Mouse (Mus musculus): ENCODE measurements around the gene Plin3. TPM values are rescaled to one million over a fixed set of nuclear protein-coding genes. Genes with fewer than 3 reads are reported as not detected.

Plin3 gene
- polyA plus RNA-seq, 1 experiment = 43.1 TPM

DNA sequence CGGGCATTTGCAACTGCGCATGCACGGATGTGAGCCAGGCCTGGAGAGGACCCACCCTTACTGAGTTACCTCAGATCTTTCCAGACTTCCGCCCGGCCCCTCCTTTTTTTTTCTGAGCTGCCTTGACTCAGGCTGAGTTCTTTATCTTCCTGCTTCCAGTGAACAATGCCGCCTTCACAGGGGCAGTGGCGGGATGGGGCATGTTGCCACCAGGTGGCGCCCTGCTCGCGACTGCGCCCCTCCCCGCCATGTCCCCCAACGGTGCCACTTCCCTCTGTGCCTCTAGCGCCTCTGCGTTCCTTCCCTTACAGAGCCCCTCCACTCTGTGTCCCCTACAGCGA, 1.5 kb downstream of the Plin3 start:
- Histone ChIP-seq H3K27me3 (replicated peaks; ENCODE audit: control insufficient read depth, insufficient read depth, low read length) (no peaks in the 10 kb centered on the region), H3K27ac (ENCODE audit: insufficient read depth, low read depth, low read length) (peak overlapping the region; percentile 87), H3K4me3 (ENCODE audit: insufficient read depth, low read depth, low read length) (peak overlapping the region; percentile 33), H3K36me3 (ENCODE audit: control insufficient read depth, insufficient read depth, low read length) (no peaks in the 10 kb centered on the region), H3K4me1 (ENCODE audit: control insufficient read depth, insufficient read depth, low read length) (peaks cover 19% of the 10 kb centered on the region)
- 1% methylated on average over 16 of the region's 16 CpGs for WGBS
- no peak for TF ChIP-seq POLR2A (IDR thresholded peaks at IDR 0.05; ENCODE audit: low read depth, low read length)
- TF ChIP-seq CTCF (conservative IDR thresholded peaks at IDR 0.05; ENCODE audit: insufficient read depth, insufficient read length, low read depth, low read length) = peak; percentile 82
- peak; percentile 95 for DNase-seq

GRCm38 (mm10) chr17:56290388-56291170, 2.1 kb downstream of the Plin3 start:
- peak overlapping the region; percentile 50 for H3K4me3 ChIP-seq (ENCODE audit: insufficient read depth, low read depth, low read length)
- WGBS = 6% methylated on average over 17 of the region's 17 CpGs
- DNase-seq = peak; percentile 98
- H3K4me1 ChIP-seq (ENCODE audit: control insufficient read depth, insufficient read depth, low read length) = peaks cover 19% of the 10 kb centered on the region
- TF ChIP-seq CTCF (conservative IDR thresholded peaks at IDR 0.05; ENCODE audit: insufficient read depth, insufficient read length, low read depth, low read length) (no peak), POLR2A (IDR thresholded peaks at IDR 0.05; ENCODE audit: low read depth, low read length) (peak; percentile 30)
- peak overlapping the region; percentile 78 for H3K27ac ChIP-seq (ENCODE audit: insufficient read depth, low read depth, low read length)
- no peaks in the 10 kb centered on the region for H3K36me3 ChIP-seq (ENCODE audit: control insufficient read depth, insufficient read depth, low read length)
- no peaks in the 10 kb centered on the region for H3K27me3 ChIP-seq (replicated peaks; ENCODE audit: control insufficient read depth, insufficient read depth, low read length)

- H3K4me3 ChIP-seq (ENCODE audit: insufficient read depth, low read depth, low read length) = peak overlapping the region; percentile 50
- peaks cover 19% of the 10 kb centered on the region for H3K4me1 ChIP-seq (ENCODE audit: control insufficient read depth, insufficient read depth, low read length)
- H3K27me3 ChIP-seq (replicated peaks; ENCODE audit: control insufficient read depth, insufficient read depth, low read length) = no peaks in the 10 kb centered on the region
- TF ChIP-seq POLR2A (IDR thresholded peaks at IDR 0.05; ENCODE audit: low read depth, low read length) = no peak
- TF ChIP-seq CTCF (conservative IDR thresholded peaks at IDR 0.05; ENCODE audit: insufficient read depth, insufficient read length, low read depth, low read length) = no peak
- peak overlapping the region; percentile 33 for H3K27ac ChIP-seq (ENCODE audit: insufficient read depth, low read depth, low read length)
- no peaks in the 10 kb centered on the region for H3K36me3 ChIP-seq (ENCODE audit: control insufficient read depth, insufficient read depth, low read length)
- 8% methylated on average over 23 of the region's 23 CpGs for WGBS
- peak; percentile 77 for DNase-seq
Measured at GRCm38 (mm10) chr17:56289371-56290331, 3.0 kb downstream of the Plin3 start.

DNA sequence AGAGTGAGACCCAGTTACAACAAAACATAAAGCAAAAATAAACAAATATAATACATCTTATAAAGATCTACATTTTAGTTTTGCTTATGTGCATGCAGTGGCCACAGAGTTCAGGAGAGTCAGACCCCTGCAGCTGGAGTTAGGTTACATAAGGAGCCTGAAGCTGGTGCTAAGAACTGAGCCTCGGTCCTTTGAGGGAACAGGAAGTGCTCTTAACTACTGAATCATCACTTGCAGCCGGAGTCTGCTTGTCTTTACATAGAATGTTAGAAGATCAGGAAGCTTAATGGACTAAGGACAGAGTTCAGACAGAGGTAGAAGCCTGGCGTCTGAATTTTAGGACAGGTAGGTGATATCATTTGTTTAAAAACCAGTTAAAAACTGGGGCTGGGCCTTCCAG, 3.8 kb downstream of the Plin3 start:
- no peak for TF ChIP-seq POLR2A (IDR thresholded peaks at IDR 0.05; ENCODE audit: low read depth, low read length)
- TF ChIP-seq CTCF (conservative IDR thresholded peaks at IDR 0.05; ENCODE audit: insufficient read depth, insufficient read length, low read depth, low read length) = no peak
- H3K4me1 ChIP-seq (ENCODE audit: control insufficient read depth, insufficient read depth, low read length) = peaks cover 19% of the 10 kb centered on the region
- peak overlapping the region; percentile 50; the same call in 1 of the 2 replicates for H3K4me3 ChIP-seq (ENCODE audit: insufficient read depth, low read depth, low read length)
- no peak for DNase-seq
- H3K27ac ChIP-seq (ENCODE audit: insufficient read depth, low read depth, low read length) = peak overlapping the region; percentile 33; the same call in 1 of the 2 replicates
- H3K36me3 ChIP-seq (ENCODE audit: control insufficient read depth, insufficient read depth, low read length) = no peaks in the 10 kb centered on the region
- WGBS = 33% methylated on average over 3 of the region's 3 CpGs
- no peaks in the 10 kb centered on the region for H3K27me3 ChIP-seq (replicated peaks; ENCODE audit: control insufficient read depth, insufficient read depth, low read length)

DNA sequence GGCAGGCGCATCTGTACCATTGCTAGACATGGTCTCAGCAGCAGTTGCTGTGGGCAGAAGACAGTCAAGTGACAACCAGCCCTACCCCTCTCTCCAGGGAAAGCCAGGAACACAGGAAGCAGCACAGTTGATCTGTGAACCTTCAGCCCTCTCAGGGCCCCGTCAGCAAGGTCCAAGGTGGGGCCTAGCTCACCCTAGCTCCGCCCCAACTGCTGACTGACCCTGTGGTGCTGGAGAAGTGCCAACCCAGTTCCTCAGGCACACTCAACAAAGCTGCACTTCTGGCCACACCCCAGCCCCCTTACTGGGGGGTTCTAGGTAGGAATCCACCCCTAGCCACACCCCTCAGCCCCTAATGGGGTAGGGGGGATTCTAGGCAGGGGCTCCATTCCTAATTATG, 4.8 kb downstream of the Plin3 start:
- Histone ChIP-seq H3K27me3 (replicated peaks; ENCODE audit: control insufficient read depth, insufficient read depth, low read length) (no peaks in the 10 kb centered on the region), H3K4me3 (ENCODE audit: insufficient read depth, low read depth, low read length) (peak overlapping the region; percentile 33; the same call in 1 of the 2 replicates), H3K36me3 (ENCODE audit: control insufficient read depth, insufficient read depth, low read length) (no peaks in the 10 kb centered on the region), H3K4me1 (ENCODE audit: control insufficient read depth, insufficient read depth, low read length) (peaks cover 19% of the 10 kb centered on the region), H3K27ac (ENCODE audit: insufficient read depth, low read depth, low read length) (no peak overlapping the region)
- TF ChIP-seq CTCF (conservative IDR thresholded peaks at IDR 0.05; ENCODE audit: insufficient read depth, insufficient read length, low read depth, low read length) (no peak), POLR2A (IDR thresholded peaks at IDR 0.05; ENCODE audit: low read depth, low read length) (no peak)
- 44% methylated on average over 3 of the region's 3 CpGs for WGBS
- DNase-seq = peak; percentile 80

DNA sequence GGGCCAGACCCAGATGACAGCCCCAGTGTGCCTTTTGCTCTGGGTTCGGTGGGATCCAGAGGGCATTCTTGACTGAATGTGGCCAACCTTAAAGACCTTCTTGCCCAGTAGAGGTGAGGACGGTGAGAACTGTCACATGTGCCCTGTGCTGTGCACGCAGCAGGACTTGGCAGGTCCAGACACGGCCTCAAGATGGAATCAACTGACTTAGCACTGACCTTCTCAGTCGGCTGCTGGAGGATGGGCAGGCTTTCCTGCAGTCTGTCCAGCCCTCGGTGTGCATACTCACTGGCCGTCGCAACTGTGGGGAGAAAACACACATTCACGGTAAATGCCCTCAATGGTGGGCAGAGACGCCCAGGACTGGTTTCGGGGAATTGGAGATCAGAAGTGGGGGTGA, 6.7 kb downstream of the Plin3 start:
- TF ChIP-seq POLR2A (IDR thresholded peaks at IDR 0.05; ENCODE audit: low read depth, low read length) (no peak), CTCF (conservative IDR thresholded peaks at IDR 0.05; ENCODE audit: insufficient read depth, insufficient read length, low read depth, low read length) (no peak)
- 92% methylated on average over 11 of the region's 11 CpGs for WGBS
- DNase-seq = no peak

DNA sequence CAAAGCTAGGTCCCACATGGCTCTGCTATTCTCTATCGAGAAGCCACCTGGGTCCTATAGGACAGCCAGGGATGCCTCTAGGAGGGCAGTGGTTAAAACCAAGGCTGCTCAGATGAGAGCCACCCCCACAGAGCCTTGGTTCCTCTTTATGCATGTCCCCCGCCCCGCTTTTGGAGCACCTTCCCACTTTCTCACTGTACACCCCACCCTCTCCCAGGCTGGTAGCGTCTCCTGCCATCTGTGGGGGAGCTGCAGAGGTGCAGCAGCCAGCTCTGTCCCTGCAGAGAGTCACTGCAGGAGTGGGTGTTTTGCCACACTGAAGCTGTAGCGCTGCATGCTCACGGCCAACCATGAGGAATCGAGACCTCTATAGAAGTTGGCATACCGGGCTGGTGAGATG, 9.4 kb downstream of the Plin3 start:
- TF ChIP-seq CTCF (conservative IDR thresholded peaks at IDR 0.05; ENCODE audit: insufficient read depth, insufficient read length, low read depth, low read length) (no peak), POLR2A (IDR thresholded peaks at IDR 0.05; ENCODE audit: low read depth, low read length) (no peak)
- H3K36me3 ChIP-seq (ENCODE audit: control insufficient read depth, insufficient read depth, low read length) = peaks cover 2% of the 10 kb centered on the region; the same call in 1 of the 2 replicates

More for the DNA sequence above, 6.7 kb downstream of the Plin3 start:
- no peak overlapping the region for H3K4me3 ChIP-seq (ENCODE audit: insufficient read depth, low read depth, low read length)
- H3K27ac ChIP-seq (ENCODE audit: insufficient read depth, low read depth, low read length) = no peak overlapping the region
- H3K4me1 ChIP-seq (ENCODE audit: control insufficient read depth, insufficient read depth, low read length) = peaks cover 12% of the 10 kb centered on the region
- no peaks in the 10 kb centered on the region for H3K27me3 ChIP-seq (replicated peaks; ENCODE audit: control insufficient read depth, insufficient read depth, low read length)
- no peaks in the 10 kb centered on the region for H3K36me3 ChIP-seq (ENCODE audit: control insufficient read depth, insufficient read depth, low read length)

More for the DNA sequence above, 9.4 kb downstream of the Plin3 start:
- Histone ChIP-seq H3K27me3 (replicated peaks; ENCODE audit: control insufficient read depth, insufficient read depth, low read length) (no peaks in the 10 kb centered on the region), H3K4me3 (ENCODE audit: insufficient read depth, low read depth, low read length) (no peak overlapping the region), H3K27ac (ENCODE audit: insufficient read depth, low read depth, low read length) (no peak overlapping the region), H3K4me1 (ENCODE audit: control insufficient read depth, insufficient read depth, low read length) (peaks cover 8% of the 10 kb centered on the region)
- WGBS = 85% methylated on average over 8 of the region's 8 CpGs
- no peak for DNase-seq

Measured in kidney, adult 2 months (tissue).